Mouse (Mus musculus) gastrocnemius, adult 18-20 months (tissue): ENCODE results near the gene Gm33815. TPM values are rescaled to one million over a fixed set of nuclear protein-coding genes. Genes with fewer than 3 reads are reported as not detected.
"Not testable (repeated sequence)": the region's sequence is repeated elsewhere in the genome, so short reads cannot be mapped to it uniquely, and the experiment has no call there.

Experiments
- DNase-seq: peaks from one replicate; pipeline ENCODE4 v3.0.0; 2021; ENCODE audit warnings: low spot score
- long read RNA-seq, 2 experiments: library from polyadenylated mRNA; stranded (forward); transcript quantifications; one replicate each; pipeline ENCODE4 v2.0.0; 2021
- total RNA-seq, 2 experiments: library from RNA; stranded (reverse); gene quantifications; 2 replicates each; pipeline ENCODE4 v1.2.3; 2021

The Gm33815 gene
- total RNA-seq: not detected
- long read RNA-seq, experiment 1: 0 reads
- long read RNA-seq, experiment 2: 0 reads

DNA sequence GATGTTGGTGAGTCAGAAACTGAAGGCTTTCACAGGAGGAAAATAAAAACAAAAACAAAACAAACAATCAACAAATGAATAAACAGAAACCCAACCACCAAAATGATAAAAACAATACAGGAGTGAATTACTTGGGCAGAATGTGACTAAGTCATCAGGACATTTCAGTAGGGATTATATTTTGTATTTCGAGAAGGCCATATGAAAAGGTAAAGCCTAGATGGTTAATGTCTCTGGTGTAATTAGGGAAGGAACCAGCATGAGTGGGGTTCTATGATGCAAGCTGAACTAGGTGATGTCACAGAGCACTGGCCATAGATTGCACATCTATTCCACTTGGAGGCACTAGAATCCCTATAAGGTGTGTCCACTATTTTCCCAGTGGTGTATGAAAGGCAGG is at the start of gene Gm33815:
Gene Gm33815 (plus strand): TSS at position 301 of the 400 bp plus-strand sequence.
- DNase-seq: not testable (repeated sequence)
